ENCODE assay signal across 11 mouse cellular contexts in the genomic region with DNA sequence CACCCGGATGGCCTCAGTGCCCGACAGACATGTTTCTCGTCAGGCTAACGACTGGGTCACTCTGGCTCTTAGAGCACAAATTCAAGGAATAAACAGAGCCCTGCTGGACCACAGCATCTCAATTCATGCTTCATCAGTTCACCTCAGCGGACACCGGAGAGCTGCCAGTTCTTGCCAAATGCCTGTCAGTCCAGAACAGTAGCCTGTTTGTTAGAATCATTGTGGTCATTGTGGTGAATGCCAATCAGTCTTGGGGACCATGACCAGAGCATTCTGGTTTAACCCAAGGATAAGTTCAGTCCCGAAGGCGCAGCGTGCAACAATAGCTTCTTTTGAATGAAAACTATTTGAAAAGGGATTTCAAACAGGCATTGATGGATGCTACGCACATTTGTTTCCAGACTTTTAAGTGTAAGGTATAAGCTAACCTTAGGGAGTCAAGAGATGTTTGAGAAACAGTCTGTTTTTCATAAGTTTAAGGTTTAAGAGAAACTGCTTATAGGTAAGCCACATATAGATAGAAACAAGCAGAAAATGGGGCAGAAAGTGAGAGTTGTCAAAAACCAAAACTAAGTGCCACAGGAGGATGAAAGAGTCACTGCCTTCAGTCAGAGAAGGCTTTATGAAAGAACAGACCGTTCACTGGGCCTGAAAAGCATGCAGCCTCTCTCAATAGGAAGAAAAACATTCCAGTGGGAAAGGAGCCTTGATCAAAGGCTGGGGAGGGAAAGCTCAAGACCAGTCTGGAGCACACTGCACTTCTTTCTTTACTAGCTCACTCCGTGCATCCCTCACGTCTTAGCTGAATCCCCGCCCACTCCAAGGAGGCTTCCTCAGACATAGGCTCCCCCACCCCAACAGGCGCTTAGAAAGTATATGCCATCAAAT. TPM values are rescaled to one million over a fixed set of nuclear protein-coding genes. Genes with fewer than 3 reads are reported as not detected.
DNase-seq lines count a peak whose midpoint lies in the region; ATAC-seq lines count a peak whose summit lies in the region.
"Had no signal": no experiment of that assay in that cellular context is flagged by ENCODE, and none has a peak within 500 bp of the region (broad histone marks: within the 10 kb centered on the region; RNA-seq: fewer than 3 reads in every experiment).

No protein-coding gene starts in this region.

- peak overlapping the region; percentile 58 for H3K27ac ChIP-seq in hindbrain, embryonic 11.5 days (ENCODE audit: low read depth, low read length)
- H3K27ac ChIP-seq in midbrain, embryonic 13.5 days = peak overlapping the region; percentile 80
- H3K27ac ChIP-seq: liver, embryonic 14.5 days had no signal

- no peak overlapping the region; the same call in 1 of the 2 replicates for H3K9ac ChIP-seq in hindbrain, embryonic 11.5 days (ENCODE audit: low read depth, low read length)
- peak overlapping the region; percentile 10; the same call in 1 of the 2 replicates for H3K9ac ChIP-seq in midbrain, embryonic 13.5 days (replicated peaks)
- H3K9ac ChIP-seq: liver, embryonic 14.5 days had no signal

- H3K27me3 ChIP-seq in hindbrain, embryonic 11.5 days (ENCODE audit: control insufficient read depth, insufficient read depth, low read length) = no peaks in the 10 kb centered on the region
- no peaks in the 10 kb centered on the region for H3K27me3 ChIP-seq in midbrain, embryonic 13.5 days

- no peaks in the 10 kb centered on the region for H3K9me3 ChIP-seq in hindbrain, embryonic 11.5 days (ENCODE audit: control insufficient read depth, low read length)
- no peaks in the 10 kb centered on the region for H3K9me3 ChIP-seq in midbrain, embryonic 13.5 days

- WGBS in hindbrain, embryonic 11.5 days = 22% methylated on average over 15 of the region's 15 CpGs
- WGBS in midbrain, embryonic 13.5 days = 8% methylated on average over 15 of the region's 15 CpGs

- 0 out of 2 replicates have a peak, but pooled peaks have one; percentile 13 for ATAC-seq in frontal cortex, adult (ENCODE audit: low TSS enrichment)
- ATAC-seq in hindbrain, embryonic 11.5 days (ENCODE audit: low FRiP score) = peak; percentile 62
- peak; percentile 49 for ATAC-seq in midbrain, embryonic 13.5 days

- no peaks in the 10 kb centered on the region for H3K36me3 ChIP-seq in hindbrain, embryonic 11.5 days (ENCODE audit: control insufficient read depth, insufficient read depth, low read length)
- no peaks in the 10 kb centered on the region for H3K36me3 ChIP-seq in midbrain, embryonic 13.5 days

- no peak for DNase-seq in frontal cortex, postnatal 14 days (ENCODE audit: low spot score in 2 of 2)
- DNase-seq in embryo, embryonic 10 days (ENCODE audit: low spot score) = peak; percentile 77
- DNase-seq in hindbrain, embryonic 11.5 days (ENCODE audit: low spot score) = peak; percentile 57
- no peak for DNase-seq in urinary bladder, adult 18-20 months (ENCODE audit: low spot score in 2 of 2)
- no peak for DNase-seq in heart, adult 18-20 months
- DNase-seq in ovary, adult 18-20 months (ENCODE audit: low spot score) = no peak
- DNase-seq: adrenal gland, adult 2 months had no signal

- H3K4me1 ChIP-seq in hindbrain, embryonic 11.5 days (replicated peaks; ENCODE audit: control insufficient read depth, insufficient read depth, low read length) = no peaks in the 10 kb centered on the region; the same call in 1 of the 2 replicates
- H3K4me1 ChIP-seq in midbrain, embryonic 13.5 days (replicated peaks) = peaks cover 26% of the 10 kb centered on the region

- no peak overlapping the region for H3K4me3 ChIP-seq in hindbrain, embryonic 11.5 days (ENCODE audit: low read depth, low read length)
- no peak overlapping the region for H3K4me3 ChIP-seq in midbrain, embryonic 13.5 days (replicated peaks)

- no peak overlapping the region for H3K4me2 ChIP-seq in hindbrain, embryonic 11.5 days (replicated peaks; ENCODE audit: low read depth, low read length)
- 0 out of 2 replicates have a peak overlapping the region, but pooled peaks have one; percentile 5 for H3K4me2 ChIP-seq in midbrain, embryonic 13.5 days (replicated peaks)

RNA-seq across cellular contexts. Expression of a gene that starts 3.3 kb away (rescaled TPM):
- 84.8 and 88.2 TPM in 2 replicates for polyA plus RNA-seq in hindbrain, embryonic 11.5 days (2014; fragmentation: Nextera tagmentation; extraction: Ambion mirVana)
- 68.8 and 82.1 TPM in 2 replicates for polyA plus RNA-seq in midbrain, embryonic 13.5 days (2015; fragmentation: Nextera tagmentation; extraction: Ambion mirVana)
- 10 to 100 TPM; 14.9 to 15.5 TPM for total RNA-seq in heart, adult 18-20 months (2021)

RNA-seq across cellular contexts. Expression of a gene that starts 6.0 kb away (rescaled TPM):
- polyA plus RNA-seq in hindbrain, embryonic 11.5 days (2014; fragmentation: Nextera tagmentation; extraction: Ambion mirVana) = 54.0 and 57.4 TPM in 2 replicates
- 66.4 and 67.6 TPM in 2 replicates for polyA plus RNA-seq in midbrain, embryonic 13.5 days (2015; fragmentation: Nextera tagmentation; extraction: Ambion mirVana)
- 10 to 100 TPM; 30.4 to 30.6 TPM for total RNA-seq in heart, adult 18-20 months (2021)

RNA-seq across cellular contexts. Expression of a gene that starts 22.8 kb away (rescaled TPM):
- 50.4 and 55.2 TPM in 2 replicates for polyA plus RNA-seq in hindbrain, embryonic 11.5 days (2014; fragmentation: Nextera tagmentation; extraction: Ambion mirVana)
- 95.9 and 98.5 TPM in 2 replicates for polyA plus RNA-seq in midbrain, embryonic 13.5 days (2015; fragmentation: Nextera tagmentation; extraction: Ambion mirVana)
- total RNA-seq in heart, adult 18-20 months (2021) = 10 to 100 TPM in 1 of 2 experiments, 1 to 10 TPM in 1; 9.5 to 10.6 TPM

RNA-seq across cellular contexts. Expression of a gene that starts 31.9 kb away (rescaled TPM):
- 3.0 and 3.5 TPM in 2 replicates for polyA plus RNA-seq in hindbrain, embryonic 11.5 days (2014; fragmentation: Nextera tagmentation; extraction: Ambion mirVana)
- polyA plus RNA-seq in midbrain, embryonic 13.5 days (2015; fragmentation: Nextera tagmentation; extraction: Ambion mirVana) = 7.5 and 9.8 TPM in 2 replicates
- total RNA-seq in heart, adult 18-20 months (2021) = 1 to 10 TPM in 1 of 2 experiments, under 1 TPM in 1; 0.30 to 1.6 TPM

RNA-seq across cellular contexts. Expression of a gene that starts 34.3 kb away (rescaled TPM):
- polyA plus RNA-seq in hindbrain, embryonic 11.5 days (2014; fragmentation: Nextera tagmentation; extraction: Ambion mirVana) = 0.68 and 1.6 TPM in 2 replicates
- 0.58 and 1.3 TPM in 2 replicates for polyA plus RNA-seq in midbrain, embryonic 13.5 days (2015; fragmentation: Nextera tagmentation; extraction: Ambion mirVana)
- not detected for total RNA-seq in heart, adult 18-20 months (2021)
- total RNA-seq: adrenal gland, adult 2 months had no signal
- polyA plus RNA-seq: adrenal gland, adult 2 months; intestine, embryonic 14.5 days; liver, embryonic 14.5 days had no signal

Comparison
In these comparisons a context has a peak if more than half of its experiments do, and no peak if none do; other contexts are left out.
1. DNase-seq: peak in embryo, embryonic 10 days (single experiment) and hindbrain, embryonic 11.5 days (single experiment); none in frontal cortex, postnatal 14 days (0 of 2), urinary bladder, adult 18-20 months (0 of 2), heart, adult 18-20 months (0 of 2) and ovary, adult 18-20 months (single experiment).
2. Peak in every context shown above with its lines, with median percentiles within 50 percentile points of each other: ATAC-seq.